Mouse (Mus musculus): ENCODE measurements around the gene Tjp2.

DNA sequence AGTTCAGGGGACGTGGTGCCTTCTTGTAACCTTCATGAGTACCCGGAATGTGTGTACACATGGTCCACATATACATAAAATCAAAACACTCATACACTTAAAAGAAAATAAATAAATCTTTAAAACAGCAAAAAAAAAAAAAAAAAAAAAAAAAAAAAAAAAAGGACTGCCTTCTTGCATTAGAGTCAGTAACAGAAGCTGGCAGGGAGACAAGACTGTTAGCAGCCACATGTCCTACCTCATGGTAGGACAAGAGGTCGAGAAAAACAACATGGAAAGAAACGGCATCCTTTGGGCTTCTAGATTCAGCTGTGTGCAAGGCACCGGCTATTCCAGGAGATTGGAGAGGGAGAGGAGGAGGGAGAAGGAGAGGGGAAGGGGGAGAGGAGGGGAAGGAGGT lies 23.0 kb downstream of the Tjp2 start:
- TF ChIP-seq E2F4 (IDR thresholded peaks at IDR 0.05; ENCODE audit: insufficient replicate concordance, low read depth, low read length): no peak
- no peak for TF ChIP-seq POLR2A (IDR thresholded peaks at IDR 0.05; ENCODE audit: low read depth, low read length)
- TF ChIP-seq POLR2AphosphoS2 (IDR thresholded peaks at IDR 0.05; ENCODE audit: low read depth, low read length): no peak
- TF ChIP-seq USF1 (IDR thresholded peaks at IDR 0.05; ENCODE audit: low read depth, low read length): no peak
- TF ChIP-seq MAX (IDR thresholded peaks at IDR 0.05; ENCODE audit: low read length): no peak
- TF ChIP-seq EP300 (IDR thresholded peaks at IDR 0.05; ENCODE audit: low read length): no peak
- no peak for TF ChIP-seq CTCF (conservative IDR thresholded peaks at IDR 0.05 in 1 of 2, IDR thresholded peaks at IDR 0.05 in 1 of 2; ENCODE audit: low read depth in 2 of 2, low read length in 2 of 2)
- no peak for TF ChIP-seq USF2 (conservative IDR thresholded peaks at IDR 0.05; ENCODE audit: low read depth, low read length)
- no peak for TF ChIP-seq ZC3H11A (IDR thresholded peaks at IDR 0.05; ENCODE audit: low read depth, low read length)
- TF ChIP-seq MXI1 (IDR thresholded peaks at IDR 0.05; ENCODE audit: low read depth, low read length): no peak
- TF ChIP-seq MEF2A (IDR thresholded peaks at IDR 0.05; ENCODE audit: borderline replicate concordance, low read depth, low read length): no peak
- no peak for TF ChIP-seq ELF1 (IDR thresholded peaks at IDR 0.05; ENCODE audit: low read depth, low read length)
- no peak for TF ChIP-seq RCOR1 (conservative IDR thresholded peaks at IDR 0.05; ENCODE audit: low read depth, low read length)
- TF ChIP-seq UBTF (IDR thresholded peaks at IDR 0.05; ENCODE audit: low read depth, low read length): no peak
